Mouse (Mus musculus): Measurements from ENCODE around the gene Gm379. TPM values are rescaled to one million over a fixed set of nuclear protein-coding genes. Genes with fewer than 3 reads are reported as not detected.

Gene Gm379
- total RNA-seq (2021), result not detected
- long read RNA-seq, experiment 1, result 0 reads
- long read RNA-seq, experiment 2, result 0 reads

DNA sequence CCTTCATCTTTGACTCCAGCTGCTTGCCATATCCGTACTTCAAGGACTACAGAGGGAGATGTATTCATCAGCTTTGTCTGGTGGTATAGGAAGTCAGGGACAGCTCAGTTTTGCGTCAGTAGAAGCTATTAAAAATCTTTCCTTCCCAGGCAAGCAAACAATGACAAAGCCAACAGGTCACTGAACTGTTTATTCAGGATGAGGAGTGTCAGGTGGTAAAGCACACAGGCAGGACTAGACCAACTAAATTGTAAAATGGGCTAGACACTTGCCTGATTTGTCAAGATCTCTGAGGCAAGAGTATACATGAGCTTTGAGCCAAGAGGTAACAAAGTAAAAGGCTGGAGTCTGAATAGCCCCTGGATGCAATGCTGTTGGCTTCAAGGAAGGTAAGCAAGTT is at the start of gene Gm379:
Gene Gm379 (minus strand): TSS at position 7 of the 400 bp plus-strand sequence.
- no peak for DNase-seq

DNA sequence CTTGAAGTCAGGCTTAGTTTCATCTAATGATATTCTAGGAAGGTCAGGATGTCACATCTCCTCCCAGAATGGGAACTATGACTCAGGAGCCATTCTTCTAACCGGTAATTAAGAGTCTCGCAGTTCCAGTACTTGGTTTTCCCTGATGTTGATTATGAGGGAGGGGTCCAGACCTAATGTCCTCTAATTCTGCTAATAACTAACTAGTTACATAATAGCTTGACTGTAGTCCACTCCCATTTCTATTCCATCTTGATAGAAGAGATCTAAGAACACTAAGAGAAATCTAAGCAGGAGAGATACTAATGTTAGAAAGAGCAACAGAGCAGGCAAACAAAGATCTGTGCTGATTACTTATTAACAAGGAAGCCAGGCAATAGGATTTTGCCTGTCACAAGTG is 39.6 kb upstream of the Gm379 start:
- DNase-seq, result no peak

DNA sequence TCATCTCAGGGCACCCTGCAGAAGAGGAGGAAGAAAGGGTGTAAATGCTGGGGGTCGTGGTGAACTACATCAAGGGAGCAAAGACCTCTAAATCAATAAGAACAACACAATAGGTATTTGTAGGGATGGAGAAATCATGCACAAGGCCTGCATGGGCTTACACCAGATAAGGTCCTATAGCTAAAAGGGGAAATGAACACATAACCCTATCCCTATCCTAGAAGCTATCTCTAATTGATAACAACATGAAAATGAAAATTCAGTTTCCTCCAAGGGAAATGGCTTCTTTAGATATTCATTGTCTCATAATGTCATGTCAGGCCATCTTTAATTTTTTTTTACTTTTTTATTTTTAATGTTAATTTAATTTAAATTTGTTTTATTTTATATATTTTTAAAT is 4.2 kb upstream of the Gm379 start:
- DNase-seq, result no peak

GRCm38 (mm10) chrX:108621991-108622390 is 42.7 kb downstream of the Gm379 start:
- no peak for DNase-seq

DNA sequence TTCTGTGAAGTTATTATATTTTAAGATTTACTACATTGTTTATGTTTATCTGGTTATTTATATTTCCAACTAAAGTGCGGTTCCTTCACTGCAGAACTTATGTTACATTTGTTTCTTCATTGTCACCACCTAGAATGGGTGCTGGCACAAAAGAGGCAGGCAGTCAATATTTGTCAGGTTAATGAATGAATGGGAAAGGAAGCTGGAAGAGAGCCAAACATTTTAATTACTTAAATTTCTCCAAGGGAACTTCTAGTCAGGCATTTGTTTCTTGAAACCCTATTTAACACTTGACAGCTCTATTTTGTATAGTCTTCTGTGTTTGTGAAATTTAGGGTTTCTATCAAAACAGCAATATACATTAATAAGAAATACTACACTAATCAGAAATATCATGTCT is 43.8 kb downstream of the Gm379 start:
- DNase-seq, result no peak

Other genes with a start within 250 kb of the Gm379 start
- gene Brwd3, start 169.5 kb upstream of the Gm379 start, total RNA-seq (2021), result 1 to 10 TPM; 4.1 to 4.7 TPM